Mouse (Mus musculus) neural tube, postnatal 0 days (tissue): ENCODE measurements around the gene Gm49486. TPM values are rescaled to one million over a fixed set of nuclear protein-coding genes. Genes with fewer than 3 reads are reported as not detected.

Experiments used
- polyA plus RNA-seq: library from polyadenylated mRNA; unstranded; fragments of >200 nt; fragmentation: Nextera tagmentation; extraction: Ambion mirVana; gene quantifications from 2 replicates; pipeline ENCODE4 v1.2.1, GENCODE M21; 2015

The Gm49486 gene
- 1.1 and 1.3 TPM in 2 replicates for polyA plus RNA-seq

GRCm38 (mm10) chr15:79229058-79229821 lies at the start of gene Gm49486, which contains the start of gene Pick1:
TSS of gene Gm49486 (plus strand) at chr15:79229391.
TSS of gene Pick1 (plus strand) at chr15:79229173.

GRCm38 (mm10) chr15:79254661-79255060 lies 25.5 kb downstream of the Gm49486 start, which contains the start of gene Slc16a8:
TSS of gene Slc16a8 (minus strand) at chr15:79254761.

GRCm38 (mm10) chr15:79285399-79285798 lies 56.2 kb downstream of the Gm49486 start, which contains the start of gene Baiap2l2:
TSS of gene Baiap2l2 (minus strand) at chr15:79285537.

Other genes starting within 250 kb of the Gm49486 start
- gene H1f0, start 200.9 kb upstream of the Gm49486 start, polyA plus RNA-seq = 148 and 161 TPM in 2 replicates
- 0.26 TPM in 1 of 2 replicates, not detected in the other for gene Galr3, start 187.5 kb upstream of the Gm49486 start, polyA plus RNA-seq
- 41.6 and 44.2 TPM in 2 replicates for gene Ankrd54, start 166.5 kb upstream of the Gm49486 start, polyA plus RNA-seq
- 151 and 153 TPM in 2 replicates for gene Eif3l, start 154.2 kb upstream of the Gm49486 start, polyA plus RNA-seq
- 10.2 and 12.5 TPM in 2 replicates for gene Micall1, start 120.5 kb upstream of the Gm49486 start, polyA plus RNA-seq
- gene Polr2f, start 88.4 kb upstream of the Gm49486 start, polyA plus RNA-seq = 322 and 359 TPM in 2 replicates
- gene 1700088E04Rik, start 88.1 kb upstream of the Gm49486 start, polyA plus RNA-seq = 15.8 and 18.5 TPM in 2 replicates
- gene Sox10, start 64.2 kb upstream of the Gm49486 start, polyA plus RNA-seq = 28.5 and 31.4 TPM in 2 replicates
- 68.4 and 81.9 TPM in 2 replicates for gene Pick1, start 218 bp upstream of the Gm49486 start, polyA plus RNA-seq
- gene Slc16a8, start 25.4 kb downstream of the Gm49486 start, polyA plus RNA-seq = 0.39 and 0.43 TPM in 2 replicates
- 11.4 TPM in 2 replicates for gene Baiap2l2, start 56.1 kb downstream of the Gm49486 start, polyA plus RNA-seq
- 13.6 and 14.8 TPM in 2 replicates for gene Pla2g6, start 99.0 kb downstream of the Gm49486 start, polyA plus RNA-seq
- gene Maff, start 117.2 kb downstream of the Gm49486 start, polyA plus RNA-seq = 0.83 and 1.8 TPM in 2 replicates
- gene Tmem184b, start 174.2 kb downstream of the Gm49486 start, polyA plus RNA-seq = 31.7 and 37.2 TPM in 2 replicates
- 143 and 160 TPM in 2 replicates for gene Csnk1e, start 226.2 kb downstream of the Gm49486 start, polyA plus RNA-seq